Mouse (Mus musculus) spleen, postnatal 14 days (tissue): Measurements from ENCODE around the gene Tmem63c.
A peak's percentile ranks its signal among the peaks of the same experiment; 100 is the strongest.

ENCODE experiments used
- DNase-seq, 2 experiments: peaks; one replicate each; pipeline ENCODE4 v3.0.0; 2021 to 2022; ENCODE audit warnings: low spot score in 2 of 2

Tmem63c gene

DNA sequence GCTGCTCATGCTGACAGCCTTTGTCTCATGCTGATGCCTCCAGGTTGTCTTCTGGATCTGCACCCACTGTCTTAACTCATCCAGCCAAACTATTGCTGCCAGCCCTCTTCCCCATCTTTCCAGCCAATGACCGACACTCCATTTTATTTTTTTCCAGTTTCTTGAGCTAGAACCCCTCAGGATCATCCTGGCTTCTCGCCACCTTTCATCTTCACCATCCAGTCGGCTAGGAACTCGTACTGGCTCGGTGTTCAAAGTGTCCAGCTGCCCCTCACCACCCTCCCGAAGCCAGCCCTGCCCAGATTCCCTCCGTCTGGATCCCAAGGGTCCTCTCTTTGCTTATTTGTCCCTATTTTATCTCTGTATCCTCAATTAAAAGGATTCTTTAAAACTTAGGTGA lies 33.7 kb downstream of the Tmem63c start:
- DNase-seq, result no peak

- DNase-seq, result no peak
Observed at GRCm38 (mm10) chr12:87057066-87057465, 35.9 kb downstream of the Tmem63c start.

GRCm38 (mm10) chr12:87065446-87065845 lies 44.3 kb downstream of the Tmem63c start:
- no peak for DNase-seq

- DNase-seq, result no peak
Observed at GRCm38 (mm10) chr12:87066429-87066828, 45.3 kb downstream of the Tmem63c start.

GRCm38 (mm10) chr12:87070520-87070919 lies 49.4 kb downstream of the Tmem63c start:
- no peak for DNase-seq

DNA sequence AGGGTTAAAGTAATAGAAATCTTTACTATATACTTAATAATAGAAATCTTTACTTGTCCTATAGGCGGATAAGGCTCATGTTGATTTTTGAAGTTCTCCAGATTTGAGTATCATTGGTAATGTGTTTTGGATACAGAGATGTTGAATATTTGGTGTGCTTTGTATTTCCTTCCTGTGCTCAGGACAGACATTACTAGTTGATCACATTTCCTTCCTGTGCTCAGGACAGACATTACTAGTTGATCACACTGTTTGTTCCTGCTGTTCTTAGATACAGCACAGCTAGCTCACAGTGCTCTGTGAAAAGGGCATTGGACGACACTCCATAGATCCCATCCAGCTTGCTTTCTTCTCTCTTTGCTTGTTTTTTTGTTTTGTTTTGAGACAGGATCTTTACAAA lies 55.5 kb downstream of the Tmem63c start:
- no peak for DNase-seq

DNA sequence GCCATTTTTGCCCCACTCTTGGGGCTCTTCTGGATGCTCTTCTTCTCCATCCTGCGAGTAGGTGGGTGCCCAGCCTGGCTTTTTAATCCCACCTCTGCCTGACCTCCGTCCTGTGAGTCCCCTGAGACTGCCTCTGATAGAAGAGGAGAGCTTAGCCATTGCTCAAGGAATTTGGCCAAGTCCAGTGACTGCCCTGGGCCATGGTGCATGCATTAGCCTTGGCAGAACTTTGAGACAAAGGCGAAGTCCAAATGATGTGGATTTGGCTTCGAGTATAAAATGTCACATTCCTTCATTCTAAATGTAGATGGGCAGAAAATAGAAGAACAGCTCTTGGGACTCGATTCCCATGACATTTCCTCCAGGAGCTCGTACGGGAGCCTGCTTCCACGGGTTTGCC lies 61.7 kb downstream of the Tmem63c start:
- no peak for DNase-seq

GRCm38 (mm10) chr12:87087236-87087635 lies 66.1 kb downstream of the Tmem63c start:
- no peak for DNase-seq

DNA sequence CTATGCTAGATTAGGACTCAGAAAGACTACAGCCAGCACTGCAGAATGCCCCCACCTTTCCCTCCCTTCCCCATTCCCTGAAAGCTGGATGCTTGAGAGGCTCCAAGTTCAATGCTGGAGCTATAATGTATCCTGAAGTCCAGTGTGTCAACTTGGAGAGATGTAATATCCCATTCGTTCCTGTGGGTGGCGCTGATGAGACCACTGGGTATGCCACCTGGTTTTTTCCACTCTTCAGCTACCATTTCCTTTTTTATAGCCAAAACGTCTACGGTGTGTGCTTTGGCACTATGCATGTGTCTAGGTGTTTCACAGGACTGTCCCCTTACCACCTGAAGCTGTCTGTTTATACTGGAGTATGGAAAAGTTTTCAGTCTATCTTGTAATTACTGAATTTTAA lies 67.2 kb downstream of the Tmem63c start:
- DNase-seq, result no peak

DNA sequence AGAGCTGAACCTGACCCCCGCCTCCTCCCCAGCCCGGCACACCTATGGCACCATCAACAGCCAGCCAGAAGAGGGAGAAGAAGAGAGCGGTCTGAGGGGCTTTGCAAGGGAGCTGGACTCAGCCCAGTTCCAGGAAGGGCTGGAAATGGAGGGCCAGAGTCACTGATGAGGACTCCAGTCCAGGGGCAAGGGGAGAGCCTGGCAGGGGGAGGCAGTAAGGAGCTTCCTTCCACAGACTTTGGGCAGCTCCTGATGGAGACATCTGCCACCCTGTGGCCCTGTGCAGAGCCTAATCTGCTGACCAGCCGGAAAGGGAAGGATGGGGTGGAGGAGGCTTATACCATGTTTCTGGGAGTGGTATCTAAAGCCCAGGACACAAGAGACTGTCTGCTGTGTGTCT lies 68.1 kb downstream of the Tmem63c start:
- no peak for DNase-seq

DNA sequence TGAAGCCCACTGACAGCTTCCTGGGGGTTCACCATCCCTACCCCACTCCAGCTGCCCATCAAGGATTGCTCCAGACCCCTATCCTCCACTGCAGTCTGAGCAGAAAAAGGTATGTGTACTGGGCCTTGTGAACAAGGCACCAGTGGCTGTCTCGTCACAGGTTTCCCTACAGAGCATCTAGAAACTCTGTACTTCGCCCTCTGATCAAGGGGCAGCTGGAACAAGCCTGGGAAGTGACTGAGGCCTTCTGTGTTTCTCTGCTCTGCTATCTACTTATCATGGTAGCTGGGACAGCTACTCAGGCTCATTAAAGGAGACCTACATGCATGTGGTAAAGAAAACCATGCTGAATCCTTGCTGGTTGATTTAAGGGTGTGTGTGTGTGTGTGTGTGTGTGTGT lies 68.6 kb downstream of the Tmem63c start:
- DNase-seq, result no peak

- DNase-seq, result no peak
Observed at GRCm38 (mm10) chr12:87091916-87092315, 70.8 kb downstream of the Tmem63c start.

- DNase-seq, result no peak
Observed at GRCm38 (mm10) chr12:87093249-87093648, 72.1 kb downstream of the Tmem63c start.

GRCm38 (mm10) chr12:87093671-87094070 lies 72.5 kb downstream of the Tmem63c start:
- DNase-seq, result no peak

DNA sequence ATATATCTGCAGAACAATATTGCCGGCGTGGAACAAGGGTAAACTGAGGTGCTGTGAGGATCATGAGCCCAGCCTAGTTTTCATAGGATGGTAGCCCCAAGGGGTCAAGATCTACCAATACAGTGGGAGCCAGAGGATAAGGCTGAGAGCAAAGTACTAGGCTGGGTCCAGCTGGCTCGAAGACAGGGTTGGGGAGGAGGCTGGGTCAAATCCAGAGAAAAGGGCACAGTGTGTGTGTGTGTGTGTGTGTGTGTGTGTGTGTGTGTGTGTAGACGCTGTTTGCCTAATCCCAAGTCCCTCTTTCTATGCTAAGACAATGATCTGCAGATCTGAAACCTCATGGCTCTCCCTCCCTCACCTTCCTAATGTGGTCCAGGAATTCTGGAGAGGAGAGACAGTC lies 79.2 kb downstream of the Tmem63c start:
- DNase-seq, result no peak

- DNase-seq, result no peak
Observed at GRCm38 (mm10) chr12:87102165-87102631, 81.1 kb downstream of the Tmem63c start, which contains the start of gene Ngb. Ngb (minus strand) TSS chr12:87102539.

DNA sequence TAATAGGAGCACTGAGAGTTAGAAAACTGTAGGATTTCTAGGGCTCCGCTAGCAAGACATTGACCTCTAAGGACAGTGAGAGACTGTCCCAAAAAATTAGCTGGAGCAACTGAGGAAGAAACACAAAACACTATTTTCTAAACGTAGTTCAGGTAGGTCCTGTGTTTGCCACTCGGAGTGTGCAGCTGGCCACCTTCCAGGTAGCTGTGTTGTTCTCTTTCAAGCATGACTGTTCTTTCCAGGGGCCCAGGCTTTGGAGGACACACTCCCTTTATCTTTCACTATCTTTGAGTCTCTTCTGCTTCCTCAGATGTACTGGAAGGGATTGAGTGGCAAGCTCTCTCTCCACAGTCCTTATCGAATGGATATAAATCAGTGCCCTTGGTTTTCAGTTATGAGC lies 82.3 kb downstream of the Tmem63c start:
- no peak for DNase-seq

- no peak for DNase-seq
Observed at GRCm38 (mm10) chr12:87104796-87105195, 83.7 kb downstream of the Tmem63c start.

DNA sequence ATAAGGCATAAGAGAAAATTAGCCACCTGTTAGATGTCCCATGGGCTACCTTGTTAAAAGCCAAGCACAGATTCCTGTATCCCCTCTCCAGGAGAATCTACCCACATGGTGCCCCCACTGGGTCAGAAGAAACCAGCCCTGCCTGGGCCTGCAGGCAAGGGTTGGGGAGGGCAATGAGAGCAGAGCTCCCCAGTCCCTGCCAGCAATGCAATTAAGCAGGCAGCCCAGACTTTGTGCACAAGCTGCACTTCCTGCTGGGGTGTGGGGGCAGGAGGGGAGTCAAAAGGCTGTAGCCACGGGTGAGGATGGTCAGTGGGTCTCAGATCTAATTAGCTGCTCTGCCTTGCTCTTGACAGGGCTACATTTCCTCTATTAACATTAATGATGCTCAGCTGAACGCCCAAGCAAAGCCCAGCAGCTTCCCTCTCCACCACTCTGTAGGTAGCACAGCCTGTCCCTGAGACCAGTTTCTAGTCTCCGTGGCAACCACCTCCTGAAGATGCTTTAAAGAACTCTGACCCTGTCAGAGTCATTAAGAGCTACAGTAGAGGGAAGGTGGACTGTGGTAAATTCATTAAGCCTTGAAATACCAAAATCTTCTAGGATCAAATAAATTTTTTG lies 86.3 kb downstream of the Tmem63c start:
- no peak for DNase-seq

DNA sequence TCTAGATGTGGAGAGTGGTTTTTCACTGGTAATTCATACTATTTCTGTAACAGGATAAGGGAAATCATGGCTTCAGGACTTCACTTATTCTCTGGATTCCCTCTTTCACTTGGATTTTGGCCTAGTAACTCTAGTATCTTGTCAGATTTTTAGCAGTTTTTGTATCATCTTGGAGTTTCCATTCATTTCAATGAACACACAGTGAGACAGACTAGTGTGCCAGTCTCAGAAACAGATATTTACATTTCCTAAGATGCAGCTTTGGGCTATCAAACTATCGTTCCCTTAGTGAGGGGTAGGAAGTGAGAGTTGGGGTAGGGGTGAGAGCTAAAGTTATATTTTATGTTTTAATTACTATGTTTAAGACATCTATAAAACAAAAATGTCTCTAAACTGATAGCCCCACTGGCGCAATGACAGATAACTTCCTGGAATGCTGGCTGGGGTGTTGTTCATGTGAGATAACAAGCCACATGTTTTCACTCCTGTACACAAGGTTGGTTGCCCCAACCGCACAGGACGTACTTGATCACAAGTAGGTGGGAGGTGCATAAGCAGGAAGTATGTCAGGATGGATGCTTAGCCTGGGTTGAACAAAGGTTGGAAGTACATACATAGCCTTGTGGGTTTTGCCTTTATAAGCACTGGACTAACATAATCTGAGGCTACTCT lies 100.9 kb downstream of the Tmem63c start:
- DNase-seq, result no peak

GRCm38 (mm10) chr12:87127256-87127655 lies 106.1 kb downstream of the Tmem63c start:
- no peak for DNase-seq

DNA sequence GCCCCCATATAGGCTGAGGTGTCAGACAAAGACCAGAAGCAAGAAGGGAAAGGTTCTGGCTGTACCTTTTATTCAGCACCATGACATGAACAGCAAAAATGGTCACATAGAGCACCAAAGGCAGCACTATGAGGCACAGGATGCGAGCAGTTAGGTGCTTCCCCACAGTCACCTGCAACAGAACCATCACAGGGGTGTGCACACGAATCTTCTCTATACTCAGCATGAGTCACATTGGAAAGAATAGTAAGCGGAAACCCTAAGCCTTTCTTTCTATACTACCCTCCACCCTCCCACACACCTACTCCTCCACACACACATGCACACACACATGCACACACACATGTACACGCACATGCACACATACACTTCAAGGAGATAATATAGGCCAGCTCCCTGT lies 109.1 kb downstream of the Tmem63c start:
- no peak for DNase-seq

DNA sequence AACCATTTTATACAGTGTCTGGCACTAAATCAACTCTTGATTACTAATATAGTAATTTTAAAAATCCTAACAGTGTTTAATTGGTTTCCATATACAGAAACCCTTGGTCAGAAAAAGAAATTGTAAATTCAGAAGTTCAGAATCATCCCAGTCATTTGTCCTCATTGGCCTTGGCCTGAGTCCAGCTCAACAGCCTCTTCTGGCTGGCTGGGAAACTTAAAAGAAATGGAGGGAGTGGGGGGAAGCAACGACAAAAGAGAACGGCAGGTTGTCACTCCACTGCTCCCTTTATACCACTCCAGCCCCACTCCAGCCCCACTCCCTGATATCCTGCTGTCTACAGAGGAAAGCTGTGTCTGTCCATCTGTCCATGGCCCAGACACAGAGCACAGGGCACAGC lies 110.0 kb downstream of the Tmem63c start:
- DNase-seq, result no peak

DNA sequence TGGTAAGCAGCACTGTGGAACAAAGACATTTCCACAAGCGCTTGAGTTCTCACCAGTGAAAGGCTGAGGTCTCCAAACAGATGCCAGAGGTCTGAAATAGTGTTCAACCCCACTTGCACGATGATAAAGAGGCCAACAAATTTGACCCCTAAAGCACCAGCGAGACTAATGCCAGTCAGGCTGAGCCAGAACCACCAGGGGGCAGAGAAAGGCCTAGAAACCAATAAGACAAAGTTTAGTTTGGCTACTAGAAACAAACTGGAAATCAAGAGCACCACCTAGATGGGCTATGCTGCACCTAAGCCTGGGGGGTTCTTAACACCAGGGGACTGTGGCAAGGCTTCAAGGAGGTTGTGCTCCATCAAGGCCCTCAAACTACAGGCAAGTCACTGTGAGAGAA lies 110.5 kb downstream of the Tmem63c start:
- peak in 1 of 2 experiments; percentile 25 for DNase-seq
